Mouse (Mus musculus): ENCODE data around the gene Rad18.

- TF ChIP-seq USF1 (IDR thresholded peaks at IDR 0.05; ENCODE audit: low read depth): no peak
- TF ChIP-seq CTCF (IDR thresholded peaks at IDR 0.05; ENCODE audit: control insufficient read depth, insufficient read depth, insufficient read length): no peak
- no peak for TF ChIP-seq MYOG (IDR thresholded peaks at IDR 0.05; ENCODE audit: control insufficient read depth, extremely low read depth, insufficient read length)
- no peak for TF ChIP-seq MAX (IDR thresholded peaks at IDR 0.05)
Measured at GRCm38 (mm10) chr6:112725468-112725867, 29.0 kb upstream of the Rad18 start.

All from C2C12 (cell line).